Mouse (Mus musculus) midbrain, embryonic 15.5 days (tissue): ENCODE data around the gene Nr4a2. TPM values are rescaled to one million over a fixed set of nuclear protein-coding genes. Genes with fewer than 3 reads are reported as not detected.

ENCODE experiments used
- ATAC-seq: fragments of 200-750 bp; cut with Nextera tagmentation; replicated peaks from 2 replicates; pipeline ENCODE4 v1.8.0; 2017; ENCODE audit warnings: moderate TSS enrichment
- H3K27ac ChIP-seq: fragments of 300-500 bp; sonication (generic); 2 replicates; pipeline ENCODE4 v1.5.1; 2015; ENCODE audit warnings: mild to moderate bottlenecking, inconsistent platforms
- H3K27me3 ChIP-seq: fragments of 300-500 bp; sonication (generic); replicated peaks from 2 replicates; pipeline ENCODE4 v1.6.1; 2015; ENCODE audit warnings: inconsistent platforms
- H3K36me3 ChIP-seq: fragments of 300-500 bp; sonication (generic); replicated peaks from 2 replicates; pipeline ENCODE4 v1.6.1; 2015; ENCODE audit warnings: inconsistent platforms
- H3K4me1 ChIP-seq: fragments of 300-500 bp; sonication (generic); 2 replicates; pipeline ENCODE4 v1.6.1; 2015; ENCODE audit warnings: inconsistent platforms
- H3K4me2 ChIP-seq: fragments of 300-500 bp; sonication (generic); 2 replicates; pipeline ENCODE4 v1.6.1; 2015; ENCODE audit warnings: inconsistent platforms, mild to moderate bottlenecking, moderate library complexity
- H3K4me3 ChIP-seq: fragments of 300-500 bp; sonication (generic); 2 replicates; pipeline ENCODE4 v1.5.1; 2015; ENCODE audit warnings: mild to moderate bottlenecking, inconsistent platforms
- H3K9ac ChIP-seq: fragments of 300-500 bp; sonication (generic); 2 replicates; pipeline ENCODE4 v1.6.1; 2015; ENCODE audit warnings: mild to moderate bottlenecking, inconsistent platforms
- H3K9me3 ChIP-seq: fragments of 300-500 bp; sonication (generic); 2 replicates; pipeline ENCODE4 v1.6.1; 2016; ENCODE audit warnings: inconsistent platforms
- WGBS: fragments of 180-500 bp; shearing (Covaris S2); methylation state at CpG from one replicate; pipeline ENCODE4 v1.1.7; 2015; ENCODE audit warnings: mixed read lengths; 5-methylcytosine and 5-hydroxymethylcytosine counted together
- polyA plus RNA-seq: library from polyadenylated mRNA; unstranded; fragments of >200 nt; fragmentation: Nextera tagmentation; extraction: Ambion mirVana; gene quantifications from 2 replicates; pipeline ENCODE4 v1.2.1, GENCODE M21; 2015

Nr4a2 gene
- polyA plus RNA-seq, 1 experiment from 2014 or later: 40.1 TPM

DNA sequence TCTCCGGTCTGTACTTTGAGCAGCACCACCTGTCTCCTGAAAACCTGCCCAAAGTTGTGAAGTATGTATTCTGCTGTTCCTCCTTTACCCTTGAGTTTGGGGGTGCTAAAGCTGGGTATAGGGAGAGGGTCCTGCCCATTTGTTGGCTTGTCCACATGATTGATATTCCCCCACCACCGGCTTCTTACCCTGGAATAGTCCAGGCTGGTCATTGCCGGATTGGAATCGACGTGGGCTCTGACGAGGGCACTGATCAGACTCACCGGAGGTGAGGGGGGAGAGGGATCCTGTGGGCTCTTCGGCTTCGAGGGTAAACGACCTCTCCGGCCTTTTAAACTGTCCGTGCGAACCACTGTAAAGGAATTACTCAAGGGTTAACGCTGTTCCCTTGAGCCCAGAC is 13.9 kb downstream of the Nr4a2 start:
- H3K4me1 ChIP-seq: peaks cover 22% of the 10 kb centered on the region
- no peak for ATAC-seq
- no peak overlapping the region for H3K4me2 ChIP-seq
- no peaks in the 10 kb centered on the region for H3K36me3 ChIP-seq
- H3K4me3 ChIP-seq: no peak overlapping the region
- WGBS: 6% methylated on average over 14 of the region's 14 CpGs
- peaks cover 78% of the 10 kb centered on the region for H3K27me3 ChIP-seq
- no peak overlapping the region for H3K9ac ChIP-seq
- H3K9me3 ChIP-seq: no peaks in the 10 kb centered on the region
- H3K27ac ChIP-seq: no peak overlapping the region

GRCm38 (mm10) chr2:57109301-57109700 is 14.5 kb downstream of the Nr4a2 start:
- WGBS: 2% methylated on average over 11 of the region's 11 CpGs
- Histone ChIP-seq H3K27ac (no peak overlapping the region), H3K4me3 (no peak overlapping the region), H3K9ac (no peak overlapping the region), H3K36me3 (no peaks in the 10 kb centered on the region), H3K4me2 (no peak overlapping the region), H3K27me3 (peaks cover 83% of the 10 kb centered on the region), H3K4me1 (peaks cover 19% of the 10 kb centered on the region), H3K9me3 (no peaks in the 10 kb centered on the region)
- ATAC-seq: no peak

GRCm38 (mm10) chr2:57108349-57108930 is 15.4 kb downstream of the Nr4a2 start:
- WGBS: 20% methylated on average over 7 of the region's 7 CpGs
- ATAC-seq: no peak
- Histone ChIP-seq H3K9me3 (no peaks in the 10 kb centered on the region), H3K4me3 (no peak overlapping the region), H3K36me3 (no peaks in the 10 kb centered on the region), H3K4me2 (no peak overlapping the region), H3K27me3 (peaks cover 80% of the 10 kb centered on the region), H3K9ac (no peak overlapping the region), H3K27ac (no peak overlapping the region), H3K4me1 (peaks cover 11% of the 10 kb centered on the region)

- Histone ChIP-seq H3K4me3 (no peak overlapping the region), H3K36me3 (no peaks in the 10 kb centered on the region), H3K27me3 (peaks cover 87% of the 10 kb centered on the region), H3K4me1 (peaks cover 16% of the 10 kb centered on the region), H3K4me2 (no peak overlapping the region), H3K9me3 (no peaks in the 10 kb centered on the region), H3K9ac (no peak overlapping the region), H3K27ac (no peak overlapping the region)
- ATAC-seq: no peak
- 8% methylated on average over 7 of the region's 7 CpGs for WGBS
These were observed 18.4 kb downstream of the Nr4a2 start for GRCm38 (mm10) chr2:57105401-57105800.

DNA sequence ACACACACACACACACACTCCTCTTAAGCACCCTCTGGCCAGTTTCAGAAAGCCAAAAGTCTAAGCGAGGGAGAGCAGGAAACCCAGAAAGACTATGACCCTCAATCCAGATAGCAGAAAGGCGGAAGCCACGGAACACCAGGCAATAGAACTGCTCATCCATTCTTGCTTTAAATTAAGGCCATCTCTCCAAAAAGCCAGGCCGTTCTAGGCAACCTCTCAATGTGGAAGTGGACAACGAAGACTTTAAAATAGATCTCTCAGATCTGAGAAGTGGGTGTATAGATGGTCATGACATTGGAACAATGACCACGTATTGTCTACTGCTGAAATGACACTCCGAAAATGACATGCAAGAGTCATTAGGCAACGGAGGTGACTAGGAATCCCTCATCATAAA is 19.1 kb downstream of the Nr4a2 start:
- Histone ChIP-seq H3K4me1 (peaks cover 16% of the 10 kb centered on the region), H3K4me2 (no peak overlapping the region), H3K36me3 (no peaks in the 10 kb centered on the region), H3K9ac (no peak overlapping the region), H3K27ac (no peak overlapping the region), H3K27me3 (peaks cover 87% of the 10 kb centered on the region), H3K9me3 (no peaks in the 10 kb centered on the region), H3K4me3 (no peak overlapping the region)
- 7% methylated on average over 8 of the region's 8 CpGs for WGBS
- no peak for ATAC-seq

DNA sequence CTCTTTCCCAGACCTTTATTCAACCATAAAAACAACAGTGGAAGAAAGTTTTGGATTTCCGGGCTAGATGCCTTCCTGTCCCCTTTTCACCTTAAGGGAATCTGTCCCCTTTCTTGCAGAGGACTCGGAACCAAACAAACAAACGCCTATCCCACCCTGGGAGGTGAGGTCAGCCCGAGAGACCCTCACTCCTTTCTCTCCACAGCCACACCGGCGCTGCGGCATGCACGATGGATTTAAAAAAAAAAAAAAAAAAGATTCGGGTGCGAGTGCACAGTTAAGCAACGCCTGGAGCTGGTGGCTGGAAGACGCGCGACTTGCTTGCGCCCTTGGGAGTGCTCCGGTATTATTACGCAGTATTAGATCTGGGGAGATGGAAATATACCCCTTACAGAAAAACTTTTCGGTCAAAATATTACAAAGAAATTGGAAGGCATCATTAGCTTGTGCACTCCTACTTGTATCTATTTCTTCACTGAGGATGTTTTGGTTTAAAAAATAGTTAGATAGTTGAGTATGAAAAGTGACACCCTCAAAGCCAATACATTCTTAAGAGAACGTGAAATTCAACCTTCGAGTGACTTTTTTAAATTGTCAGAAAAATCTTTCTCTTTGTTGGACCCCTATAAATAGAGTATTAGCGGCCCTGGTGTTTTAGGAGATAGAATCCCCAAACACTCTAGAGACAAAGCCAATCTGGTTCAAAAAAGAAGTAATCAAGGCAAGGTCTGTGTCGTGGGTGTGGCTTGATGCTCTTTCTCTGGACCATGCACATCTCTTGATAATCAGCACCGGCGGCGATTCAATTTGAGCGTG is 19.8 kb downstream of the Nr4a2 start:
- Histone ChIP-seq H3K9me3 (no peaks in the 10 kb centered on the region), H3K4me3 (no peak overlapping the region), H3K27me3 (peaks cover 82% of the 10 kb centered on the region), H3K9ac (no peak overlapping the region), H3K4me1 (peaks cover 16% of the 10 kb centered on the region), H3K27ac (no peak overlapping the region), H3K4me2 (peak overlapping the region; percentile 63; the same call in 1 of the 2 replicates), H3K36me3 (no peaks in the 10 kb centered on the region)
- ATAC-seq: no peak
- WGBS: 1% methylated on average over 26 of the region's 26 CpGs

GRCm38 (mm10) chr2:57102856-57103844 is 20.7 kb downstream of the Nr4a2 start:
- Histone ChIP-seq H3K36me3 (no peaks in the 10 kb centered on the region), H3K27me3 (peaks cover 79% of the 10 kb centered on the region), H3K9ac (no peak overlapping the region; the same call in 1 of the 2 replicates), H3K9me3 (no peaks in the 10 kb centered on the region), H3K4me3 (peak overlapping the region; percentile 34), H3K27ac (no peak overlapping the region), H3K4me1 (peaks cover 16% of the 10 kb centered on the region), H3K4me2 (peak overlapping the region; percentile 63)
- ATAC-seq: peak; percentile 25; the same call in 1 of the 2 replicates
- 2% methylated on average over 37 of the region's 37 CpGs for WGBS

- Histone ChIP-seq H3K4me2 (peak overlapping the region; percentile 63), H3K36me3 (no peaks in the 10 kb centered on the region), H3K27me3 (peaks cover 79% of the 10 kb centered on the region), H3K4me3 (peak overlapping the region; percentile 34), H3K4me1 (peaks cover 16% of the 10 kb centered on the region), H3K27ac (no peak overlapping the region), H3K9me3 (no peaks in the 10 kb centered on the region), H3K9ac (peak overlapping the region; percentile 16; the same call in 1 of the 2 replicates)
- under 1% methylated on average over 51 of the region's 51 CpGs for WGBS
- ATAC-seq: peak; percentile 71
These were observed 21.5 kb downstream of the Nr4a2 start for GRCm38 (mm10) chr2:57102091-57102855.

DNA sequence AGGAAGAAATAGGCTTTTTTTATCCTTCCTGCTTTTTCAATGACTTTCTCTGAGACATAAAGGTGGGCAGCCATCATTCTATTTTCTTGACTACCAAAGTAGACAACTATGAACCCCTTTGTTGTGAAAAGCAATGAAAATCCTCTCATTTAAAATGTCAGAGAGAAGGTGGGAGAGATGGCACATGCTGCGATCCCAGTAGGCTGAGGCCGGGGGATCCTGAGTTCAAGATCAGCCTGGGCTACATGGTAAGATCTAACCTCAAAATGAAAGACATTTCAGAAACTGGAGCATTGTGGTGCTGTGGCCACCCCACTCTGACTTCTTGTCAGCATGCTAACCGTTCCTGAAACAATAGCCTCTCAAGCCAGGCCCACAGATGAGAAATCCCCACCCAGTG is 23.6 kb downstream of the Nr4a2 start:
- WGBS: 66% methylated on average over 3 of the region's 3 CpGs
- peaks cover 69% of the 10 kb centered on the region for H3K27me3 ChIP-seq
- H3K4me1 ChIP-seq: peaks cover 16% of the 10 kb centered on the region
- no peak overlapping the region for H3K27ac ChIP-seq
- H3K4me2 ChIP-seq: no peak overlapping the region
- H3K36me3 ChIP-seq: no peaks in the 10 kb centered on the region
- H3K9me3 ChIP-seq: no peaks in the 10 kb centered on the region
- H3K4me3 ChIP-seq: no peak overlapping the region
- no peak overlapping the region for H3K9ac ChIP-seq
- no peak for ATAC-seq

GRCm38 (mm10) chr2:57072452-57072851 is 51.4 kb downstream of the Nr4a2 start:
- Histone ChIP-seq H3K4me1 (no peaks in the 10 kb centered on the region), H3K36me3 (no peaks in the 10 kb centered on the region), H3K9ac (no peak overlapping the region), H3K4me3 (no peak overlapping the region), H3K27me3 (no peaks in the 10 kb centered on the region), H3K4me2 (no peak overlapping the region), H3K27ac (no peak overlapping the region), H3K9me3 (no peaks in the 10 kb centered on the region)
- ATAC-seq: no peak
- WGBS: 83% methylated on average over 9 of the region's 9 CpGs

- no peak overlapping the region for H3K27ac ChIP-seq
- no peak overlapping the region for H3K9ac ChIP-seq
- no peak overlapping the region for H3K4me3 ChIP-seq
- H3K9me3 ChIP-seq: no peaks in the 10 kb centered on the region
- H3K4me2 ChIP-seq: no peak overlapping the region
- H3K36me3 ChIP-seq: no peaks in the 10 kb centered on the region
- no peaks in the 10 kb centered on the region for H3K27me3 ChIP-seq
- no peak for ATAC-seq
- no peaks in the 10 kb centered on the region for H3K4me1 ChIP-seq
- 40% methylated on average over 1 of the region's 1 CpGs for WGBS
These were observed 60.3 kb downstream of the Nr4a2 start for GRCm38 (mm10) chr2:57063480-57063879.
